Comparison of ENCODE assay signal across 8 mouse cellular contexts in the genomic region with DNA sequence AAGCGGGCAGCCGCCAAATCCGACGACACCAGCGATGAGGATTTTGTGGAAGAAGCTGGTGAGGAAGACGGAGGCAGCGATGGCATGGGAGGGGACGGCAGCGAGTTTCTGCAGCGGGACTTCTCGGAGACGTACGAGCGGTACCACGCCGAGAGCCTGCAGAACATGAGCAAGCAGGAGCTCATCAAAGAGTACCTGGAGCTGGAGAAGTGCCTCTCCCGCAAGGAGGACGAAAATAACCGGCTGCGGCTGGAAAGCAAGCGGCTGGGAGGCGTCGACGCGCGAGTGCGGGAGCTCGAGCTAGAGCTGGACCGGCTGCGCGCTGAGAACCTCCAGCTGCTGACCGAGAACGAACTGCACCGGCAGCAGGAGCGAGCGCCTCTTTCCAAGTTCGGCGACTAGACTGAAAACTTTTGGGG. TPM values are rescaled to one million over a fixed set of nuclear protein-coding genes. Genes with fewer than 3 reads are reported as not detected.
DNase-seq lines count a peak whose midpoint lies in the region; ATAC-seq and TF ChIP-seq lines count a peak whose summit lies in the region.

No protein-coding gene starts in this region.

- H3ac ChIP-seq in myocyte (ENCODE audit: control insufficient read depth, insufficient read length), result peak overlapping the region; percentile 73

- H3K4me2 ChIP-seq in heart, embryonic 13.5 days, result peak overlapping the region; percentile 93
- H3K4me2 ChIP-seq in limb, embryonic 13.5 days (replicated peaks), result peak overlapping the region; percentile 80
- H3K4me2 ChIP-seq in myocyte (ENCODE audit: low read depth), result peak overlapping the region; percentile 85

- no peaks in the 10 kb centered on the region for H3K27me3 ChIP-seq in spleen, adult 2 months (ENCODE audit: control insufficient read depth, insufficient read depth, low read length)
- no peaks in the 10 kb centered on the region for H3K27me3 ChIP-seq in heart, embryonic 13.5 days (replicated peaks)
- no peaks in the 10 kb centered on the region for H3K27me3 ChIP-seq in limb, embryonic 13.5 days
- H3K27me3 ChIP-seq in myocyte (ENCODE audit: control insufficient read depth, insufficient read depth, insufficient read length), result no peaks in the 10 kb centered on the region

- no peak for TF ChIP-seq POLR2A in spleen, adult 2 months (IDR thresholded peaks at IDR 0.05; ENCODE audit: low read depth, low read length)
- peak; percentile 32 for TF ChIP-seq POLR2A in myocyte (IDR thresholded peaks at IDR 0.05; ENCODE audit: insufficient read length, low read depth)

- peak overlapping the region; percentile 92 for H3K9ac ChIP-seq in heart, embryonic 13.5 days
- peak overlapping the region; percentile 74 for H3K9ac ChIP-seq in limb, embryonic 13.5 days

- ATAC-seq in heart, embryonic 13.5 days (ENCODE audit: extremely low read depth, insufficient number of reproducible peaks, low FRiP score, low TSS enrichment), result no peak
- ATAC-seq in limb, embryonic 13.5 days (ENCODE audit: low FRiP score, low read depth), result no peak

- H3K4me1 ChIP-seq in spleen, adult 2 months (ENCODE audit: control insufficient read depth, insufficient read depth, insufficient read length), result no peaks in the 10 kb centered on the region
- peaks cover 29% of the 10 kb centered on the region for H3K4me1 ChIP-seq in heart, embryonic 13.5 days
- peaks cover 24% of the 10 kb centered on the region for H3K4me1 ChIP-seq in limb, embryonic 13.5 days

- H3K27ac ChIP-seq in spleen, adult 2 months (ENCODE audit: insufficient read depth, low read length), result peak overlapping the region; percentile 18; the same call in 1 of the 2 replicates
- H3K27ac ChIP-seq in heart, embryonic 13.5 days (replicated peaks), result peak overlapping the region; percentile 88
- peak overlapping the region; percentile 73 for H3K27ac ChIP-seq in limb, embryonic 13.5 days

- no peaks in the 10 kb centered on the region for H3K36me3 ChIP-seq in spleen, adult 2 months (ENCODE audit: control insufficient read depth, insufficient read depth, low read length)
- no peaks in the 10 kb centered on the region for H3K36me3 ChIP-seq in heart, embryonic 13.5 days
- no peaks in the 10 kb centered on the region for H3K36me3 ChIP-seq in limb, embryonic 13.5 days
- no peaks in the 10 kb centered on the region for H3K36me3 ChIP-seq in myocyte (ENCODE audit: control insufficient read depth, insufficient read depth)

- 1% methylated on average over 38 of the region's 38 CpGs for WGBS in spleen, adult 2 months
- under 1% methylated on average over 38 of the region's 38 CpGs for WGBS in heart, embryonic 13.5 days
- WGBS in limb, embryonic 13.5 days, result under 1% methylated on average over 38 of the region's 38 CpGs

- peak overlapping the region; percentile 73 for H3K4me3 ChIP-seq in spleen, adult 2 months (ENCODE audit: extremely low read depth, insufficient read depth, insufficient read length)
- H3K4me3 ChIP-seq in heart, embryonic 13.5 days, result peak overlapping the region; percentile 73
- H3K4me3 ChIP-seq in limb, embryonic 13.5 days, result peak overlapping the region; percentile 73
- H3K4me3 ChIP-seq in myocyte, result peak overlapping the region; percentile 99

- no peaks in the 10 kb centered on the region for H3K9me3 ChIP-seq in heart, embryonic 13.5 days
- no peaks in the 10 kb centered on the region for H3K9me3 ChIP-seq in limb, embryonic 13.5 days

- peak; percentile 46 to 64 for DNase-seq in adrenal gland, adult 18-20 months (ENCODE audit: low spot score in 2 of 2)
- no peak for DNase-seq in adrenal gland, adult 8-10 months
- DNase-seq in spleen, adult 2 months (ENCODE audit: low read depth in 1 of 2, low spot score in 2 of 2), result no peak
- DNase-seq in spleen, adult 12 weeks (ENCODE audit: low spot score), result no peak
- no peak for DNase-seq in frontal cortex, postnatal 10 days (ENCODE audit: low spot score in 2 of 2)

- peaks cover 31% of the 10 kb centered on the region for H3K79me2 ChIP-seq in myocyte (ENCODE audit: control insufficient read depth, insufficient read depth)

- TF ChIP-seq CTCF in spleen, adult 2 months (IDR thresholded peaks at IDR 0.05; ENCODE audit: extremely low read depth, insufficient read depth, insufficient read length, insufficient replicate concordance), result no peak

TF ChIP-seq in myocyte, 11 proteins besides CTCF, POLR2A, EP300 and RAD21:
- TF ChIP-seq CEBPB (IDR thresholded peaks at IDR 0.05; ENCODE audit: insufficient read depth, poor library complexity, severe bottlenecking), result no peak
- no peak for TF ChIP-seq REST (IDR thresholded peaks at IDR 0.05; ENCODE audit: insufficient read depth, insufficient read length)
- TF ChIP-seq POLR2AphosphoS2 (IDR thresholded peaks at IDR 0.05; ENCODE audit: insufficient read length, low read depth), result peak; percentile 76
- TF ChIP-seq TCF12 (IDR thresholded peaks at IDR 0.05; ENCODE audit: insufficient read depth, poor library complexity, severe bottlenecking), result no peak
- TF ChIP-seq MYOD1 (IDR thresholded peaks at IDR 0.05; ENCODE audit: control insufficient read depth in 1 of 3, insufficient read length in 2 of 3, low read depth in 2 of 3), result no peak
- TF ChIP-seq MYOG (IDR thresholded peaks at IDR 0.05; ENCODE audit: control insufficient read depth in 1 of 3, insufficient read depth in 1 of 3, insufficient read length in 2 of 3, low read depth in 2 of 3), result peak in 1 of 3 experiments; percentile 30
TF ChIP-seq in myocyte: peak in this region for 2.

RNA-seq across cellular contexts. Expression of a gene that starts 1.6 kb away (rescaled TPM):
- total RNA-seq in adrenal gland, adult 18-20 months (2021), result 10 to 100 TPM; 71.1 to 83.3 TPM
- 10 to 100 TPM; 75.2 to 90.2 (median 86.0) TPM for total RNA-seq in adrenal gland, adult 8-10 months (2022)
- 10.3 and 11.2 TPM in 2 replicates for polyA plus RNA-seq in spleen, adult 2 months (2012; rRNA removed)
- polyA plus RNA-seq in heart, embryonic 13.5 days (2015; fragmentation: Nextera tagmentation; extraction: Ambion mirVana), result 2.8 and 3.0 TPM in 2 replicates
- 5.1 and 5.6 TPM in 2 replicates for polyA plus RNA-seq in limb, embryonic 13.5 days (2015; fragmentation: Nextera tagmentation; extraction: Ambion mirVana)
- polyA plus RNA-seq in myocyte (2012; fragmentation: generic; extraction: Trizol), result 18.7 TPM

RNA-seq across cellular contexts. Expression of a gene that starts 14.6 kb away (rescaled TPM):
- total RNA-seq in adrenal gland, adult 18-20 months (2021), result 1 to 10 TPM; 2.8 to 5.6 TPM
- 1 to 10 TPM; 6.1 to 9.3 (median 8.6) TPM for total RNA-seq in adrenal gland, adult 8-10 months (2022)
- polyA plus RNA-seq in spleen, adult 2 months (2012; rRNA removed), result 2.3 and 3.0 TPM in 2 replicates
- 5.7 and 6.2 TPM in 2 replicates for polyA plus RNA-seq in heart, embryonic 13.5 days (2015; fragmentation: Nextera tagmentation; extraction: Ambion mirVana)
- 12.8 and 13.8 TPM in 2 replicates for polyA plus RNA-seq in limb, embryonic 13.5 days (2015; fragmentation: Nextera tagmentation; extraction: Ambion mirVana)
- 8.8 TPM for polyA plus RNA-seq in myocyte (2012; fragmentation: generic; extraction: Trizol)

RNA-seq across cellular contexts. Expression of a gene that starts 16.1 kb away (rescaled TPM):
- total RNA-seq in adrenal gland, adult 18-20 months (2021), result 100 to 1,000 TPM; 116 to 169 TPM
- 100 to 1,000 TPM; 114 to 181 (median 146) TPM for total RNA-seq in adrenal gland, adult 8-10 months (2022)
- 17.9 and 22.5 TPM in 2 replicates for polyA plus RNA-seq in spleen, adult 2 months (2012; rRNA removed)
- 12.0 and 14.3 TPM in 2 replicates for polyA plus RNA-seq in heart, embryonic 13.5 days (2015; fragmentation: Nextera tagmentation; extraction: Ambion mirVana)
- polyA plus RNA-seq in limb, embryonic 13.5 days (2015; fragmentation: Nextera tagmentation; extraction: Ambion mirVana), result 14.4 and 17.2 TPM in 2 replicates
- polyA plus RNA-seq in myocyte (2012; fragmentation: generic; extraction: Trizol), result 55.2 TPM

RNA-seq across cellular contexts. Expression of a gene that starts 16.1 kb away (rescaled TPM):
- total RNA-seq in adrenal gland, adult 18-20 months (2021), result 10 to 100 TPM in 1 of 2 experiments, 1 to 10 TPM in 1; 6.6 to 12.0 TPM
- 10 to 100 TPM; 10.0 to 18.9 (median 13.6) TPM for total RNA-seq in adrenal gland, adult 8-10 months (2022)
- 4.7 TPM in 2 replicates for polyA plus RNA-seq in spleen, adult 2 months (2012; rRNA removed)
- polyA plus RNA-seq in heart, embryonic 13.5 days (2015; fragmentation: Nextera tagmentation; extraction: Ambion mirVana), result 7.8 and 8.7 TPM in 2 replicates
- 4.8 and 5.1 TPM in 2 replicates for polyA plus RNA-seq in limb, embryonic 13.5 days (2015; fragmentation: Nextera tagmentation; extraction: Ambion mirVana)
- 20.6 TPM for polyA plus RNA-seq in myocyte (2012; fragmentation: generic; extraction: Trizol)

RNA-seq across cellular contexts. Expression of a gene that starts 53.3 kb away (rescaled TPM):
- total RNA-seq in adrenal gland, adult 18-20 months (2021), result 10 to 100 TPM; 19.8 to 20.9 TPM
- total RNA-seq in adrenal gland, adult 8-10 months (2022), result 10 to 100 TPM; 29.3 to 40.6 (median 30.6) TPM
- 137 and 147 TPM in 2 replicates for polyA plus RNA-seq in spleen, adult 2 months (2012; rRNA removed)
- 2.0 and 2.6 TPM in 2 replicates for polyA plus RNA-seq in heart, embryonic 13.5 days (2015; fragmentation: Nextera tagmentation; extraction: Ambion mirVana)
- 1.1 and 1.2 TPM in 2 replicates for polyA plus RNA-seq in limb, embryonic 13.5 days (2015; fragmentation: Nextera tagmentation; extraction: Ambion mirVana)
- polyA plus RNA-seq in myocyte (2012; fragmentation: generic; extraction: Trizol), result 15.6 TPM

Comparison
In these comparisons a context has a peak if more than half of its experiments do, and no peak if none do; other contexts are left out.
1. DNase-seq: peak in adrenal gland, adult 18-20 months (2 of 2); none in adrenal gland, adult 8-10 months (single experiment), spleen, adult 2 months (0 of 2), spleen, adult 12 weeks (single experiment) and frontal cortex, postnatal 10 days (0 of 2).
2. H3K27ac ChIP-seq: peak in every context shown above with its lines; median percentile 88 in heart, embryonic 13.5 days; 73 in limb, embryonic 13.5 days; 18 in spleen, adult 2 months.
3. Peak in every context shown above with its lines, with median percentiles within 50 percentile points of each other: H3K4me3 ChIP-seq and H3K4me2 ChIP-seq.